Mouse (Mus musculus) CH12.LX (cell line): ENCODE results near the gene Pgc. TPM values are rescaled to one million over a fixed set of nuclear protein-coding genes. Genes with fewer than 3 reads are reported as not detected.

Experiments used
- DNase-seq: peaks from one replicate; pipeline ENCODE4 v3.0.0-alpha.2; 2013; ENCODE audit errors: extremely low read depth
- H3K27ac ChIP-seq: 2 replicates; pipeline ENCODE4 v1.5.1; 2012; ENCODE audit warnings: low read depth, mild to moderate bottlenecking, control low read depth, moderate library complexity; ENCODE audit not compliant: insufficient read depth
- H3K27me3 ChIP-seq: replicated peaks from 2 replicates; pipeline ENCODE3; 2012; ENCODE audit warnings: inconsistent platforms
- H3K36me3 ChIP-seq, 2 experiments: replicated peaks in 1 of 2; 2 replicates each; pipeline versions ENCODE3 to v1.6.1; 2012; ENCODE audit warnings: inconsistent platforms in 1 of 2, low read length in 1 of 2, mild to moderate bottlenecking in 1 of 2, mixed read lengths in 1 of 2, moderate library complexity in 1 of 2; ENCODE audit not compliant: control insufficient read depth in 1 of 2, insufficient read depth in 1 of 2
- H3K4me1 ChIP-seq, 2 experiments: 2 replicates each; pipeline ENCODE4 v1.6.1; 2012; ENCODE audit warnings: inconsistent platforms in 1 of 2, moderate library complexity in 1 of 2; ENCODE audit not compliant: insufficient read depth in 2 of 2, control insufficient read depth in 1 of 2
- H3K4me2 ChIP-seq: 2 replicates; pipeline ENCODE4 v1.6.1; 2012; ENCODE audit warnings: low read depth, mild to moderate bottlenecking, control low read depth; ENCODE audit not compliant: poor library complexity, insufficient read depth, severe bottlenecking
- H3K4me3 ChIP-seq, 3 experiments: fragments of 150-350 bp in 1 of 3; sonication (generic) in 1 of 3; replicated peaks in 1 of 3; 2 replicates each; pipeline versions ENCODE3 to v1.5.1; 2011 to 2012; ENCODE audit warnings: low read depth in 2 of 3, low read length in 2 of 3, mild to moderate bottlenecking in 2 of 3, moderate library complexity in 2 of 3, control low read depth in 1 of 3, improper control_type of control experiment in 1 of 3, inconsistent platforms in 1 of 3, mixed read lengths in 1 of 3; ENCODE audit not compliant: poor library complexity in 1 of 3
- H3K79me2 ChIP-seq: replicated peaks from 2 replicates; pipeline ENCODE4 v1.6.1; 2012; ENCODE audit warnings: mild to moderate bottlenecking, moderate library complexity; ENCODE audit not compliant: control insufficient read depth, poor library complexity, insufficient read depth, severe bottlenecking; ENCODE audit errors: extremely low read depth
- H3K9ac ChIP-seq: 2 replicates; pipeline ENCODE4 v1.6.1; 2012; ENCODE audit warnings: low read depth, mild to moderate bottlenecking, control low read depth, moderate library complexity; ENCODE audit not compliant: insufficient read depth
- H3K9me3 ChIP-seq: replicated peaks from 2 replicates; pipeline ENCODE3; 2012; ENCODE audit warnings: low read length, inconsistent platforms, mixed read lengths
- BHLHE40 ChIP-seq: IDR thresholded peaks from 2 replicates; pipeline ENCODE4 v1.6.1; 2011; ENCODE audit warnings: mild to moderate bottlenecking, low read depth, low read length, improper control_type of control experiment
- CHD2 ChIP-seq: IDR thresholded peaks from 2 replicates; pipeline ENCODE4 v1.6.1; 2011; ENCODE audit warnings: low read length, improper control_type of control experiment
- CTCF ChIP-seq, 2 experiments: IDR thresholded peaks in 1 of 2; conservative IDR thresholded peaks in 1 of 2; 2 replicates each; pipeline ENCODE4 v1.5.1; 2011 to 2012; ENCODE audit warnings: low read depth in 2 of 2, low read length in 2 of 2, improper control_type of control experiment in 1 of 2, inconsistent platforms in 1 of 2, mild to moderate bottlenecking in 1 of 2, moderate library complexity in 1 of 2
- E2F4 ChIP-seq: IDR thresholded peaks from 2 replicates; pipeline ENCODE4 v1.6.1; 2011; ENCODE audit warnings: low read depth, low read length, improper control_type of control experiment; ENCODE audit not compliant: insufficient replicate concordance
- ELF1 ChIP-seq: IDR thresholded peaks from 2 replicates; pipeline ENCODE4 v1.6.1; 2014; ENCODE audit warnings: low read depth, mild to moderate bottlenecking, inconsistent platforms, low read length, improper control_type of control experiment
- ETS1 ChIP-seq: conservative IDR thresholded peaks from 2 replicates; pipeline ENCODE4 v1.6.1; 2012; ENCODE audit warnings: low read depth, mild to moderate bottlenecking, inconsistent platforms, low read length, improper control_type of control experiment, moderate library complexity
- HCFC1 ChIP-seq: IDR thresholded peaks from 2 replicates; pipeline ENCODE4 v1.6.1; 2012; ENCODE audit warnings: low read depth, mild to moderate bottlenecking, inconsistent platforms, low read length, improper control_type of control experiment
- IRF4 ChIP-seq: IDR thresholded peaks from 2 replicates; pipeline ENCODE4 v1.6.1; 2014; ENCODE audit warnings: low read depth, mild to moderate bottlenecking, inconsistent platforms, low read length, improper control_type of control experiment
- JUN ChIP-seq: IDR thresholded peaks from 2 replicates; pipeline ENCODE4 v1.6.1; 2011; ENCODE audit warnings: low read depth, mild to moderate bottlenecking, low read length, improper control_type of control experiment, moderate library complexity; ENCODE audit not compliant: insufficient read depth
- MAFK ChIP-seq: IDR thresholded peaks from 2 replicates; pipeline ENCODE4 v1.6.1; 2011; ENCODE audit warnings: low read length, improper control_type of control experiment; ENCODE audit not compliant: insufficient replicate concordance
- MAX ChIP-seq: IDR thresholded peaks from 2 replicates; pipeline ENCODE4 v1.6.1; 2011; ENCODE audit warnings: low read length, improper control_type of control experiment
- MAZ ChIP-seq: IDR thresholded peaks from 2 replicates; pipeline ENCODE4 v1.6.1; 2012; ENCODE audit warnings: low read depth, mild to moderate bottlenecking, inconsistent platforms, low read length, improper control_type of control experiment, moderate library complexity
- MEF2A ChIP-seq: IDR thresholded peaks from 2 replicates; pipeline ENCODE4 v1.6.1; 2014; ENCODE audit warnings: low read depth, mild to moderate bottlenecking, inconsistent platforms, low read length, improper control_type of control experiment, borderline replicate concordance
- MXI1 ChIP-seq: IDR thresholded peaks from 2 replicates; pipeline ENCODE4 v1.6.1; 2011; ENCODE audit warnings: mild to moderate bottlenecking, low read depth, low read length, improper control_type of control experiment
- MYC ChIP-seq: IDR thresholded peaks from 2 replicates; pipeline ENCODE4 v1.6.1; 2011; ENCODE audit warnings: low read depth, mild to moderate bottlenecking, improper control_type of control experiment, low read length
- NELFE ChIP-seq: IDR thresholded peaks from 2 replicates; pipeline ENCODE4 v1.6.1; 2011; ENCODE audit warnings: low read depth, low read length, improper control_type of control experiment
- NRF1 ChIP-seq: IDR thresholded peaks from 2 replicates; pipeline ENCODE4 v1.6.1; 2014; ENCODE audit warnings: low read depth, mild to moderate bottlenecking, inconsistent platforms, low read length, improper control_type of control experiment, moderate library complexity
- PAX5 ChIP-seq: IDR thresholded peaks from 2 replicates; pipeline ENCODE4 v1.6.1; 2012; ENCODE audit warnings: low read length, inconsistent platforms, mixed read lengths
- POLR2AphosphoS2 ChIP-seq: IDR thresholded peaks from 2 replicates; pipeline ENCODE4 v1.6.1; 2011; ENCODE audit warnings: low read depth, low read length, improper control_type of control experiment
- SMC3 ChIP-seq: IDR thresholded peaks from 2 replicates; pipeline ENCODE4 v1.6.1; 2011; ENCODE audit warnings: low read depth, low read length, improper control_type of control experiment
- TCF12 ChIP-seq: IDR thresholded peaks from 2 replicates; pipeline ENCODE4 v1.6.1; 2014; ENCODE audit warnings: low read depth, mild to moderate bottlenecking, inconsistent platforms, low read length, improper control_type of control experiment
- UBTF ChIP-seq: IDR thresholded peaks from 2 replicates; pipeline ENCODE4 v1.6.1; 2012; ENCODE audit warnings: low read depth, mild to moderate bottlenecking, inconsistent platforms, low read length, improper control_type of control experiment, moderate library complexity
- USF1 ChIP-seq: IDR thresholded peaks from 2 replicates; pipeline ENCODE4 v1.6.1; 2014; ENCODE audit warnings: low read depth, mild to moderate bottlenecking, inconsistent platforms, low read length, improper control_type of control experiment
- USF2 ChIP-seq: conservative IDR thresholded peaks from 2 replicates; pipeline ENCODE4 v1.6.1; 2011; ENCODE audit warnings: low read depth, low read length, improper control_type of control experiment
- ZNF384 ChIP-seq: IDR thresholded peaks from 2 replicates; pipeline ENCODE4 v1.6.1; 2012; ENCODE audit warnings: low read depth, low read length, improper control_type of control experiment, inconsistent platforms
- dilution Hi-C: fragments of 300-500 bp; cut with MboI; formaldehyde crosslinking; loops from 2 replicates; pipeline ENCODE4 v1.14.3; 2020; ENCODE audit warnings: low sequenced_read_pairs; ENCODE audit not compliant: extremely low pct_unique_long_range_greater_than_20kb, extremely low pct_ligation_motif_present
- in situ Hi-C: fragments of 300-500 bp; cut with MboI; formaldehyde crosslinking; loops from 3 replicates; pipeline ENCODE4 v1.14.3; 2019; ENCODE audit warnings: low sequenced_read_pairs, low pct_ligation_motif_present, low pct_unique_long_range_greater_than_20kb, mixed read lengths
- polyA plus RNA-seq: library from polyadenylated mRNA; unstranded; fragments of >175 nt; gene quantifications from 2 replicates; pipeline ENCODE4 v1.2.1, GENCODE M21; 2012; ENCODE audit warnings: low read depth; ENCODE audit not compliant: insufficient read length
- total RNA-seq, 2 experiments: library from RNA; depleted of rRNA; stranded (reverse); fragments of 300-350 nt in 1 of 2; fragments of >200 nt in 1 of 2; gene quantifications; 2 replicates each; pipeline ENCODE4 v1.2.3; 2012 to 2014

Gene Pgc
- total and polyA plus RNA-seq, 3 experiments = not detected

GRCm38 (mm10) chr17:47691650-47692049 lies 35.0 kb upstream of the Pgc start:
- in situ Hi-C loops = no loop called here
- H3K9ac ChIP-seq = no peak overlapping the region
- no peak for DNase-seq
- H3K4me1 ChIP-seq = peaks cover 5 to 23% of the 10 kb centered on the region in 2 experiments
- H3K79me2 ChIP-seq = peaks cover 10% of the 10 kb centered on the region
- H3K36me3 ChIP-seq = peaks cover 0 to 3% of the 10 kb centered on the region in 2 experiments
- no peak overlapping the region for H3K4me3 ChIP-seq
- dilution Hi-C loops = no loop called here
- no peak for TF ChIP-seq CTCF (conservative IDR thresholded peaks at IDR 0.05 in 1 of 2, IDR thresholded peaks at IDR 0.05 in 1 of 2; ENCODE audit: low read depth in 2 of 2, low read length in 2 of 2)
- TF ChIP-seq JUN = no peak
- TF ChIP-seq CHD2 = no peak
- TF ChIP-seq MAFK = no peak
- no peak for TF ChIP-seq MAX
- no peak for TF ChIP-seq TCF12
- TF ChIP-seq MXI1 = no peak
- TF ChIP-seq USF1 = no peak
- no peak for TF ChIP-seq POLR2AphosphoS2
- TF ChIP-seq HCFC1 = no peak
- TF ChIP-seq MAZ = no peak
- no peak for TF ChIP-seq IRF4
- TF ChIP-seq NRF1 = no peak
- TF ChIP-seq UBTF = no peak
- no peak for TF ChIP-seq USF2
- no peak for TF ChIP-seq BHLHE40
- no peak for TF ChIP-seq ETS1
- no peak for TF ChIP-seq PAX5
- H3K27ac ChIP-seq = no peak overlapping the region
- peaks cover 68% of the 10 kb centered on the region for H3K27me3 ChIP-seq
- H3K4me2 ChIP-seq = no peak overlapping the region
- no peaks in the 10 kb centered on the region for H3K9me3 ChIP-seq

- dilution Hi-C loops (no loop called here), in situ Hi-C loops (no loop called here)
- no peak for TF ChIP-seq E2F4
- TF ChIP-seq TCF12 = no peak
- TF ChIP-seq HCFC1 = no peak
- no peak for TF ChIP-seq NELFE
- no peak for TF ChIP-seq ETS1
- TF ChIP-seq MEF2A = no peak
- no peak for TF ChIP-seq POLR2AphosphoS2
- TF ChIP-seq USF1 = no peak
- TF ChIP-seq MXI1 = no peak
- no peak for TF ChIP-seq NRF1
- no peak for TF ChIP-seq SMC3
- TF ChIP-seq UBTF = no peak
- TF ChIP-seq CTCF (conservative IDR thresholded peaks at IDR 0.05 in 1 of 2, IDR thresholded peaks at IDR 0.05 in 1 of 2; ENCODE audit: low read depth in 2 of 2, low read length in 2 of 2) = no peak
- no peak for TF ChIP-seq ELF1
- TF ChIP-seq MYC = no peak
- no peak for TF ChIP-seq ZNF384
- Histone ChIP-seq H3K9ac (no peak overlapping the region), H3K27ac (no peak overlapping the region), H3K27me3 (peaks cover 83% of the 10 kb centered on the region), H3K4me3 (peak overlapping the region in 1 of 3 experiments; percentile 74), H3K4me1 (peaks cover 2 to 16% of the 10 kb centered on the region in 2 experiments; a peak in 3 of 4 replicates), H3K79me2 (no peaks in the 10 kb centered on the region), H3K9me3 (no peaks in the 10 kb centered on the region), H3K4me2 (peak overlapping the region; percentile 77), H3K36me3 (no peaks in the 10 kb centered on the region)
- no peak for DNase-seq
Observed at GRCm38 (mm10) chr17:47693671-47694441, 32.8 kb upstream of the Pgc start.
